Mouse (Mus musculus) spleen, adult 2 months (tissue): ENCODE data around the gene Nxph3.

Experiments
- CTCF ChIP-seq: fragments of 200-500 bp; IDR thresholded peaks from 2 replicates; pipeline ENCODE4 v1.5.1; 2011; ENCODE audit warnings: mild to moderate bottlenecking, inconsistent platforms; ENCODE audit not compliant: insufficient read depth, insufficient read length, insufficient replicate concordance; ENCODE audit errors: extremely low read depth
- POLR2A ChIP-seq: fragments of 200-500 bp; IDR thresholded peaks from 2 replicates; pipeline ENCODE4 v1.6.1; 2011; ENCODE audit warnings: low read depth, low read length, inconsistent platforms

DNA sequence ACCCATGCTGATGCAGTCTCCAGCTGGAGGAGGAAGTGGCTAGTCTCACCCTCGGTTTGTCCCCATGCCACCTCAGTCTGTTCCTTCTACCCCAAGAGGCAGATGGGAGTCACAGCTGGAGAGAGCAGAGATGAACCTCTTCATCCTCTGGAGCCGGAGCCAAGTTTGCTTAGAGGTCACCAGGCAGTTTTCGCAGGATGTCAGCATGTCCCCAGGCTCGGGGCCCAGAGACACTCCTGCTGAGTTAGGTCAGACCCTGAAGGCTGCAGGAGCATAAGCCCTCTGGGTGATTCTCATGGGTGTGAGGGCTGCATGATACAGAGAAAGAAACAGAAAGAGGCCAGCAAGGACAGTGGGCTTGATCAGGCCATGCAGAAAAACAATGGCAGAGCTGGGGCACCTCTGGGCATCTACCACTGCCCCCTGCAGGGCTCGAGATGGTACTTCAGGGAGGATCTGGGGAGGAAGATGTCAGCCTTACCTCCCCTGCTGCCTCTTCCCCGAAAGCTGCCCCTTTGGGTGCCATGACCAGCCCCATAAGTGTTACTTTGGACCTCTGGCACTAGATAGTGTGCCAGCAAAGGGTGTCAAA is 5.1 kb downstream of the Nxph3 start:
- TF ChIP-seq CTCF (peak; percentile 37; the same call in 1 of the 2 replicates), POLR2A (no peak)
